Mouse (Mus musculus): ENCODE results near the gene Fastkd3. TPM values are rescaled to one million over a fixed set of nuclear protein-coding genes. Genes with fewer than 3 reads are reported as not detected.

Fastkd3 gene
- polyA plus RNA-seq, 1 experiment from 2014 or later = 30.8 TPM

DNA sequence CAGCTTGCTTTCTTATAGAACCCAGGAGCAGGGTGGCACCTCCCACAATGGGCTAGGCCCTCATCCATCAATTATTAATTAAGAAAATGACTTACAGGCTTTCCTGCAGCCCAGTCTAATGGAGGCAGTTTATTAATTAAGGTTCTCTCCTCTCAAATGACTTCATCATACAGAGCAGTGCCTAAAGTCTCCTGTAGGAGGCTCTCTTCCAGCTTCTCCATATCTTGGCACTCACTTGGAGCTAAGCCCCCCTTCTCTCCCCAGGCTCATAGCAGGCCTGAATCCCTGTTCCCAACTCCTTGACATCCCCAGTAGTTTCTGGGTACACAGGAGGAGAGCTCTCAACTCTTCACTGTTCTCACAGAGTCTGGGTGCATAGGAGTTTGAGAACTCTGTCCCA is 16.9 kb downstream of the Fastkd3 start:
- H3K27me3 ChIP-seq (ENCODE audit: control insufficient read depth, insufficient read depth, low read length) = no peaks in the 10 kb centered on the region
- H3K4me2 ChIP-seq (ENCODE audit: low read depth, low read length) = no peak overlapping the region
- H3K4me1 ChIP-seq (ENCODE audit: control insufficient read depth, insufficient read depth, low read length) = peaks cover 3% of the 10 kb centered on the region; the same call in 1 of the 2 replicates
- H3K9ac ChIP-seq (ENCODE audit: low read length) = no peak overlapping the region
- no peak for ATAC-seq (ENCODE audit: insufficient read depth, low FRiP score)
- no peaks in the 10 kb centered on the region for H3K9me3 ChIP-seq (replicated peaks; ENCODE audit: control insufficient read depth, low read length)
- H3K27ac ChIP-seq (ENCODE audit: low read length) = no peak overlapping the region
- no peak overlapping the region for H3K4me3 ChIP-seq (replicated peaks; ENCODE audit: low read length)
- H3K36me3 ChIP-seq (ENCODE audit: control insufficient read depth, insufficient read depth, low read length) = 0 out of 2 replicates have a peak, but pooled peaks cover 4% of the 10 kb centered on the region

DNA sequence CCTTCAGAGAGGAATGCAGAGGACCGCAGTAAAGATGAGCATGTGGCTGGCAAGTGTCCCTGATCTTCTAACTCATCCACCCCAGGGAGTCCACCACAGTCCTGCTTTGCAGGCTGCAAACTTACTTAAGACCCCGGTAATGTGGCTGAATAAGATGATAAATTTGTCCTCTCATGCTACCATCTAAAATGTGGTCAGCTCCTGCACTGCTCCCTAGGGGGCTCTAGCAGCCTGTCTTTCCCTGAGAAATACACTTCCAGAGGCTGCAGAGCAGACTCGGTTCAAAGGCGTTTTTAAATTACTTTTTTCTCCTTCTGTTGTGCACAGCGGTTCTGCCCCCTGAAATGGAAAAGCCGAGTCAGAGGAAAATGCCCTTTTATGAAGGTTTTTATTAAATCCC is 19.1 kb downstream of the Fastkd3 start:
- no peak for ATAC-seq (ENCODE audit: insufficient read depth, low FRiP score)
- H3K27ac ChIP-seq (ENCODE audit: low read length) = no peak overlapping the region
- no peaks in the 10 kb centered on the region for H3K9me3 ChIP-seq (replicated peaks; ENCODE audit: control insufficient read depth, low read length)
- peaks cover 3% of the 10 kb centered on the region; the same call in 1 of the 2 replicates for H3K4me1 ChIP-seq (ENCODE audit: control insufficient read depth, insufficient read depth, low read length)
- H3K27me3 ChIP-seq (ENCODE audit: control insufficient read depth, insufficient read depth, low read length) = no peaks in the 10 kb centered on the region
- H3K36me3 ChIP-seq (ENCODE audit: control insufficient read depth, insufficient read depth, low read length) = no peaks in the 10 kb centered on the region
- H3K9ac ChIP-seq (ENCODE audit: low read length) = no peak overlapping the region
- no peak overlapping the region for H3K4me2 ChIP-seq (ENCODE audit: low read depth, low read length)
- H3K4me3 ChIP-seq (replicated peaks; ENCODE audit: low read length) = no peak overlapping the region
- 11% methylated on average over 6 of the region's 6 CpGs for WGBS

DNA sequence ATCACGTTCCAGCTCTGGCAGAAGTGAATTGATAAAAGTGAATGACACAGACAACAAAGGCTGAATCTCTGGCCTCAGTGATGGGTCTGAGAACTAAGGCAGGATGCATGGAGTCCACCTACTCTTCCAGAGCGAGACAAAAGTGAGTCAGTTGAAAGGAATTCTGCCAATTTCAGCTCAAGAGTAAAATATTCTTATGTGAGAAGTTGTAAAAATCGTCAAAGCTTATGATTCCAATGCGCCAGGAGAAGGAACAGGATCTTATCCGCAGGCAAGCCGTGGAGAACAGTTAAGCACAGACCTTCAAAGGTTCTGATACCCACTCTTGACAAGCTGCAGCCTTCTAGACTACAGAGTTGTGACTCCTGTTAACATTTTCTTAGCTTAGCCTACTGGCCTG is 21.1 kb downstream of the Fastkd3 start:
- ATAC-seq (ENCODE audit: insufficient read depth, low FRiP score) = no peak
- Histone ChIP-seq H3K4me1 (ENCODE audit: control insufficient read depth, insufficient read depth, low read length) (0 out of 2 replicates have a peak, but pooled peaks cover 2% of the 10 kb centered on the region), H3K27me3 (ENCODE audit: control insufficient read depth, insufficient read depth, low read length) (no peaks in the 10 kb centered on the region), H3K9ac (ENCODE audit: low read length) (no peak overlapping the region), H3K9me3 (replicated peaks; ENCODE audit: control insufficient read depth, low read length) (no peaks in the 10 kb centered on the region), H3K36me3 (ENCODE audit: control insufficient read depth, insufficient read depth, low read length) (no peaks in the 10 kb centered on the region), H3K4me2 (ENCODE audit: low read depth, low read length) (no peak overlapping the region), H3K27ac (ENCODE audit: low read length) (no peak overlapping the region), H3K4me3 (replicated peaks; ENCODE audit: low read length) (no peak overlapping the region)
- 77% methylated on average over 6 of the region's 6 CpGs for WGBS

DNA sequence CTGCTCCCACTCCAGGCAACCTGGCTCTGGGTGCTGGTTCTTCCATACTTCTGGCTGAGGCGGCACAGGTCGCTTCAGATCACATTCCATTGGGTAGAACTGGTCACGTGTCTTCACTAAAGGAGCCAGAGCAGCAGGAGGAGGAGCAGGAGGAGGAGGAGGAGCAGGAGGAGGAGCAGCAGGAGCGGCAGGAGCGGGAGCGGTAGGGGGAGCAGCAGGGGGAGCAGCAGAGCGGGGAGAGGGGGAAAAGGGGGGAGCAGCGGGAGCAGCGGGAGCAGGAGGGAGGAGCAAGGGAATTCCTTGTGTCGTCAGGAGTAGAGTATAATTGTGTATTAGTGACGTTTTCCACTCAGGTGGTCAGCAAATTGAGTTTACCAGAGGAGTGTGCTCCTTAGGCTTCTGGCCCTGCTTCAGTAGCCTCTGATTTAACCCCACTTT is 23.7 kb downstream of the Fastkd3 start:
- ATAC-seq (ENCODE audit: insufficient read depth, low FRiP score) = peak; percentile 79
- WGBS = 6% methylated on average over 11 of the region's 11 CpGs
- no peak overlapping the region for H3K9ac ChIP-seq (ENCODE audit: low read length)

DNA sequence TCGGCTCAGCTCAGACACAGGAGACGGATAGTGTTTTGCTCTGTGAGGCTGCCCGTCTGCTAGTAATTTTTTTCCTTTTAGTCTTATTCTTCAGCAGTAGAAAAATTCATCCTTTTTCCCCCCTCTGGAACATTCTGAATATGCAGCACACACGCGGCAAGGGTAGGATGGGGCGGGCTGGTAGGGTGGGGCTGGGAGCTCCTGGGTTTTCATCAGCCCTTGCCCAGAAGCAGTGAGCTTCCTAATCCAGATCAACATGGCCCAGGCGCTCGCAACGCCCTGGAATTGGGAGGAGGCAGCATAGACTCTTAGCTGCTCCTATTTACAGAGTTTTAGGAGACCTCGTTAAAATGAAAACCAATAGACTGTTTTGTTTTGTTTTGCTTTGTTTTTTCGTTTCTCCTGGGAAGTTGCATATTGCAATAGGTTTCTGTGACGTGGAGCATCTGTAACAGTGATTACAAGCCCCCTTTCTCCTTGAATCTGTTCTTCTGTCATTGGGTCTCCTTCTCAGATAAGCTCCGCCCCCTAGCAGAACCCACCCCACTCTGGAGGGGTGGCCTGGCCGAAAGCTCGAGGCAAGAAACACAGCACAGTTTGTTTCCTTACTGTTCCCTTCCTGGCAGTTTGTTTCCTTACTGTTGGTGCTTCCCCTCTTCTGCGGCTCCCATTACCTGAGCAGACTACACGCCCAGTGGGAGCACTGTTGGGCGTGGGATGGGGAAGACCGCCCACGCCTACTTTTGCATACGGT is 25.8 kb downstream of the Fastkd3 start:
- peak; percentile 36; the same call in 1 of the 2 replicates for ATAC-seq (ENCODE audit: insufficient read depth, low FRiP score)
- H3K9me3 ChIP-seq (replicated peaks; ENCODE audit: control insufficient read depth, low read length) = no peaks in the 10 kb centered on the region
- peak overlapping the region; percentile 18; the same call in 1 of the 2 replicates for H3K9ac ChIP-seq (ENCODE audit: low read length)
- no peaks in the 10 kb centered on the region for H3K36me3 ChIP-seq (ENCODE audit: control insufficient read depth, insufficient read depth, low read length)
- peak overlapping the region; percentile 49 for H3K4me2 ChIP-seq (ENCODE audit: low read depth, low read length)
- 0 out of 2 replicates have a peak, but pooled peaks cover 7% of the 10 kb centered on the region for H3K4me1 ChIP-seq (ENCODE audit: control insufficient read depth, insufficient read depth, low read length)
- H3K4me3 ChIP-seq (replicated peaks; ENCODE audit: low read length) = peak overlapping the region; percentile 31
- H3K27ac ChIP-seq (ENCODE audit: low read length) = no peak overlapping the region
- 31% methylated on average over 21 of the region's 21 CpGs for WGBS
- H3K27me3 ChIP-seq (ENCODE audit: control insufficient read depth, insufficient read depth, low read length) = no peaks in the 10 kb centered on the region

More for the DNA sequence above, 23.7 kb downstream of the Fastkd3 start:
- Histone ChIP-seq H3K27me3 (ENCODE audit: control insufficient read depth, insufficient read depth, low read length) (no peaks in the 10 kb centered on the region), H3K27ac (ENCODE audit: low read length) (no peak overlapping the region), H3K36me3 (ENCODE audit: control insufficient read depth, insufficient read depth, low read length) (no peaks in the 10 kb centered on the region), H3K4me3 (replicated peaks; ENCODE audit: low read length) (peak overlapping the region; percentile 29), H3K4me1 (ENCODE audit: control insufficient read depth, insufficient read depth, low read length) (0 out of 2 replicates have a peak, but pooled peaks cover 7% of the 10 kb centered on the region), H3K4me2 (ENCODE audit: low read depth, low read length) (peak overlapping the region; percentile 45), H3K9me3 (replicated peaks; ENCODE audit: control insufficient read depth, low read length) (no peaks in the 10 kb centered on the region)

DNA sequence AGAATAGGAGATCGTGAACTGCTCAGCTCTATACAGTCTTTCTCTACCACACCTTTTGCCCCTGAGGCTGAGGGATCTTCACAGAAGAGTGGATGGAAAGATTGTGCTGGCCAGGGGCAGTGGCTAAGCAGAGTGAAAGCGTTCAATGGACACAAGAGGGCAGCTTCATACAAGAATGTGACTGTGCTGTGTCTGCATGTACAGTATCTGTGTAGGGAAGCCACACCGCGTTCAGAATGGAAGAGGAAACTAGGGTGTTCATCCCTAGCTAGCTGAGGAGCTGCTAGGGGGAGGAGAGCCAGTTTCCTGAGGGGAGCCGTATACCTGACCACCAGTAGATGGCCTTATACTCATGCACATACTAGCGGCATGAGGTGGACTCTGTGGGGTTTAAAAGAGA is 40.8 kb downstream of the Fastkd3 start:
- 47% methylated on average over 6 of the region's 6 CpGs for WGBS
- ATAC-seq (ENCODE audit: insufficient read depth, low FRiP score) = no peak
- no peaks in the 10 kb centered on the region for H3K36me3 ChIP-seq (ENCODE audit: control insufficient read depth, insufficient read depth, low read length)

DNA sequence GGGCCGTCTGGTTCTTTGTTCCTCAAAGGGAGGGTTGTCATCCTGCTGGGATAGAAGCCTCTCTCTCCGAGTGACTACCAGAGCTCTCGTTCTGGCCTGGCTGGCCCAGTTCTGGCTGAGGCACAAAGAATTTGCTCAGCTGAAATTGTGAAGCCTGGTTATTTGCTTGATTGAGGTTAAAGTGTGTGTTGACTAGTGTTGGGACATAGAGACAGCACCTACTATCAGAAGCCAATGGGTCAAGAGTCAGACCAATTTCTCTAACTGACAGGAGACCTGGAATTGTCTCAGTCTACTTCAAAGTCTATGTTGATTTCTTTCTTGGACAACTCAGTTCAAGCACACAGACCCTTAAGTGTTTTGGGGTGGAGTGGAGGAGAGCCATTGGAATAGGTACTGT is 45.0 kb downstream of the Fastkd3 start:
- Histone ChIP-seq H3K4me1 (ENCODE audit: control insufficient read depth, insufficient read depth, low read length) (no peaks in the 10 kb centered on the region), H3K27me3 (ENCODE audit: control insufficient read depth, insufficient read depth, low read length) (no peaks in the 10 kb centered on the region), H3K36me3 (ENCODE audit: control insufficient read depth, insufficient read depth, low read length) (no peaks in the 10 kb centered on the region), H3K4me2 (ENCODE audit: low read depth, low read length) (no peak overlapping the region), H3K9ac (ENCODE audit: low read length) (no peak overlapping the region), H3K27ac (ENCODE audit: low read length) (no peak overlapping the region), H3K9me3 (replicated peaks; ENCODE audit: control insufficient read depth, low read length) (no peaks in the 10 kb centered on the region), H3K4me3 (replicated peaks; ENCODE audit: low read length) (no peak overlapping the region)
- ATAC-seq (ENCODE audit: insufficient read depth, low FRiP score) = no peak
- 70% methylated on average over 3 of the region's 3 CpGs for WGBS

More for the DNA sequence above, 40.8 kb downstream of the Fastkd3 start:
- no peak overlapping the region for H3K4me2 ChIP-seq (ENCODE audit: low read depth, low read length)
- no peak overlapping the region for H3K4me3 ChIP-seq (replicated peaks; ENCODE audit: low read length)
- H3K27ac ChIP-seq (ENCODE audit: low read length) = no peak overlapping the region
- no peaks in the 10 kb centered on the region for H3K27me3 ChIP-seq (ENCODE audit: control insufficient read depth, insufficient read depth, low read length)
- H3K9ac ChIP-seq (ENCODE audit: low read length) = no peak overlapping the region
- H3K9me3 ChIP-seq (replicated peaks; ENCODE audit: control insufficient read depth, low read length) = no peaks in the 10 kb centered on the region
- H3K4me1 ChIP-seq (ENCODE audit: control insufficient read depth, insufficient read depth, low read length) = no peaks in the 10 kb centered on the region

Other genes with a start within 250 kb of the Fastkd3 start
- gene Mtrr, start 85 bp upstream of the Fastkd3 start, polyA plus RNA-seq (2015; fragmentation: Nextera tagmentation; extraction: Ambion mirVana) = 15.8 and 16.9 TPM in 2 replicates
- 0.20 and 0.63 TPM in 2 replicates for gene 1700001L19Rik, start 15.2 kb downstream of the Fastkd3 start, polyA plus RNA-seq (2015; fragmentation: Nextera tagmentation; extraction: Ambion mirVana)